Mouse (Mus musculus) intestine, embryonic 14.5 days (tissue): ENCODE data around the gene Krt17. TPM values are rescaled to one million over a fixed set of nuclear protein-coding genes. Genes with fewer than 3 reads are reported as not detected.

Experiments
- ATAC-seq: fragments of 200-750 bp; cut with Nextera tagmentation; replicated peaks from 2 replicates; pipeline ENCODE4 v1.8.0; 2017; ENCODE audit warnings: low read depth, moderate number of reproducible peaks, moderate TSS enrichment, moderate library complexity; ENCODE audit not compliant: low FRiP score, low TSS enrichment
- DNase-seq: peaks from one replicate; pipeline ENCODE4 v3.0.0-alpha.2; 2018; ENCODE audit warnings: low spot score
- H3K27ac ChIP-seq: fragments of 300-500 bp; sonication (generic); 2 replicates; pipeline ENCODE4 v1.5.1; 2014; ENCODE audit warnings: low read depth, mild to moderate bottlenecking, control low read depth
- H3K27me3 ChIP-seq: fragments of 300-500 bp; sonication (generic); replicated peaks from 2 replicates; pipeline ENCODE4 v1.6.1; 2014; ENCODE audit warnings: low read length, control low read depth; ENCODE audit not compliant: control insufficient read depth, insufficient read depth
- H3K36me3 ChIP-seq: fragments of 300-500 bp; sonication (generic); 2 replicates; pipeline ENCODE4 v1.6.1; 2014; ENCODE audit warnings: low read length, control low read depth; ENCODE audit not compliant: control insufficient read depth, insufficient read depth
- H3K4me1 ChIP-seq: fragments of 300-500 bp; sonication (generic); replicated peaks from 2 replicates; pipeline ENCODE4 v1.6.1; 2014; ENCODE audit warnings: low read length, control low read depth, mixed read lengths; ENCODE audit not compliant: control insufficient read depth, insufficient read depth
- H3K4me2 ChIP-seq: fragments of 300-500 bp; sonication (generic); 2 replicates; pipeline ENCODE4 v1.6.1; 2014; ENCODE audit warnings: low read length
- H3K4me3 ChIP-seq: fragments of 300-500 bp; sonication (generic); 2 replicates; pipeline ENCODE4 v1.5.1; 2014; ENCODE audit warnings: low read depth, low read length, control low read depth, mixed read lengths
- H3K9ac ChIP-seq: fragments of 300-500 bp; sonication (generic); 2 replicates; pipeline ENCODE4 v1.6.1; 2014; ENCODE audit warnings: mild to moderate bottlenecking, low read length
- H3K9me3 ChIP-seq: fragments of 300-500 bp; sonication (generic); 2 replicates; pipeline ENCODE4 v1.6.1; 2016; ENCODE audit warnings: low read length, control low read depth; ENCODE audit not compliant: control insufficient read depth
- WGBS: fragments of 180-500 bp; shearing (Covaris S2); extraction: QIAGEN DNeasy Blood & Tissue Kit; methylation state at CpG from one replicate; pipeline ENCODE4 v1.1.7; 2014; 5-methylcytosine and 5-hydroxymethylcytosine counted together
- polyA plus RNA-seq: library from polyadenylated mRNA; unstranded; fragments of >200 nt; fragmentation: Nextera tagmentation; extraction: Ambion mirVana; gene quantifications from 2 replicates; pipeline ENCODE4 v1.2.1, GENCODE M21; 2014

Krt17 gene
- polyA plus RNA-seq, 1 experiment from 2014 or later: 9.9 TPM

- no peak for DNase-seq
- no peaks in the 10 kb centered on the region for H3K9me3 ChIP-seq
- H3K4me1 ChIP-seq: peaks cover 10% of the 10 kb centered on the region
- H3K36me3 ChIP-seq: no peaks in the 10 kb centered on the region
- no peak overlapping the region for H3K9ac ChIP-seq
- ATAC-seq: no peak
- no peaks in the 10 kb centered on the region for H3K27me3 ChIP-seq
- H3K4me3 ChIP-seq: no peak overlapping the region
- 63% methylated on average over 6 of the region's 6 CpGs for WGBS
- no peak overlapping the region for H3K4me2 ChIP-seq
- no peak overlapping the region for H3K27ac ChIP-seq
These were observed 32.1 kb upstream of the Krt17 start for GRCm38 (mm10) chr11:100292884-100293283.

GRCm38 (mm10) chr11:100290235-100290634 is 29.4 kb upstream of the Krt17 start:
- Histone ChIP-seq H3K4me1 (peaks cover 10% of the 10 kb centered on the region), H3K9ac (no peak overlapping the region), H3K4me2 (no peak overlapping the region), H3K9me3 (no peaks in the 10 kb centered on the region), H3K36me3 (no peaks in the 10 kb centered on the region), H3K27ac (no peak overlapping the region), H3K27me3 (no peaks in the 10 kb centered on the region), H3K4me3 (no peak overlapping the region)
- 30% methylated on average over 5 of the region's 5 CpGs for WGBS
- ATAC-seq: no peak
- DNase-seq: no peak

GRCm38 (mm10) chr11:100288942-100289341 is 28.1 kb upstream of the Krt17 start:
- H3K4me2 ChIP-seq: no peak overlapping the region
- H3K9ac ChIP-seq: no peak overlapping the region
- H3K27me3 ChIP-seq: no peaks in the 10 kb centered on the region
- H3K27ac ChIP-seq: no peak overlapping the region
- 73% methylated on average over 6 of the region's 6 CpGs for WGBS
- H3K36me3 ChIP-seq: no peaks in the 10 kb centered on the region
- no peaks in the 10 kb centered on the region for H3K9me3 ChIP-seq
- ATAC-seq: peak; percentile 37; the same call in 1 of the 2 replicates
- no peak for DNase-seq
- no peak overlapping the region for H3K4me3 ChIP-seq
- H3K4me1 ChIP-seq: peaks cover 10% of the 10 kb centered on the region

GRCm38 (mm10) chr11:100287024-100287423 is 26.2 kb upstream of the Krt17 start:
- ATAC-seq (peak; percentile 37), DNase-seq (peak; percentile 72)
- Histone ChIP-seq H3K27ac (peak overlapping the region; percentile 19; the same call in 1 of the 2 replicates), H3K9me3 (no peaks in the 10 kb centered on the region), H3K36me3 (no peaks in the 10 kb centered on the region), H3K4me3 (no peak overlapping the region), H3K4me1 (peaks cover 10% of the 10 kb centered on the region), H3K9ac (no peak overlapping the region), H3K4me2 (no peak overlapping the region), H3K27me3 (no peaks in the 10 kb centered on the region)
- 33% methylated on average over 10 of the region's 10 CpGs for WGBS

GRCm38 (mm10) chr11:100284988-100285387 is 24.2 kb upstream of the Krt17 start:
- DNase-seq (no peak), ATAC-seq (no peak)

GRCm38 (mm10) chr11:100282549-100282948 is 21.7 kb upstream of the Krt17 start:
- H3K36me3 ChIP-seq: no peaks in the 10 kb centered on the region
- no peak overlapping the region for H3K4me2 ChIP-seq
- H3K4me1 ChIP-seq: no peaks in the 10 kb centered on the region
- no peak overlapping the region for H3K4me3 ChIP-seq
- H3K27ac ChIP-seq: no peak overlapping the region
- no peak overlapping the region for H3K9ac ChIP-seq
- ATAC-seq (no peak), DNase-seq (peak; percentile 89)
- H3K27me3 ChIP-seq: no peaks in the 10 kb centered on the region
- no peaks in the 10 kb centered on the region for H3K9me3 ChIP-seq
- 23% methylated on average over 10 of the region's 10 CpGs for WGBS

More at GRCm38 (mm10) chr11:100284988-100285387, 24.2 kb upstream of the Krt17 start:
- Histone ChIP-seq H3K9me3 (no peaks in the 10 kb centered on the region), H3K27ac (no peak overlapping the region), H3K27me3 (no peaks in the 10 kb centered on the region), H3K4me1 (peaks cover 2% of the 10 kb centered on the region; the same call in 1 of the 2 replicates), H3K36me3 (no peaks in the 10 kb centered on the region), H3K4me3 (no peak overlapping the region), H3K9ac (no peak overlapping the region), H3K4me2 (no peak overlapping the region)
- 80% methylated on average over 4 of the region's 4 CpGs for WGBS

GRCm38 (mm10) chr11:100281596-100282544 is 21.0 kb upstream of the Krt17 start:
- Histone ChIP-seq H3K4me1 (no peaks in the 10 kb centered on the region), H3K4me3 (no peak overlapping the region), H3K9ac (no peak overlapping the region), H3K9me3 (no peaks in the 10 kb centered on the region), H3K27me3 (no peaks in the 10 kb centered on the region), H3K4me2 (no peak overlapping the region), H3K27ac (no peak overlapping the region), H3K36me3 (no peaks in the 10 kb centered on the region)
- DNase-seq (peak; percentile 98), ATAC-seq (peak; percentile 18; the same call in 1 of the 2 replicates)
- WGBS: 20% methylated on average over 11 of the region's 11 CpGs

- no peak for ATAC-seq
- WGBS: 39% methylated on average over 5 of the region's 5 CpGs
- no peaks in the 10 kb centered on the region for H3K27me3 ChIP-seq
These were observed 17.9 kb upstream of the Krt17 start for GRCm38 (mm10) chr11:100278759-100279158.

More at GRCm38 (mm10) chr11:100278759-100279158, 17.9 kb upstream of the Krt17 start:
- H3K9ac ChIP-seq: no peak overlapping the region
- no peaks in the 10 kb centered on the region for H3K36me3 ChIP-seq
- DNase-seq: no peak
- no peak overlapping the region for H3K4me3 ChIP-seq
- no peaks in the 10 kb centered on the region for H3K4me1 ChIP-seq
- no peak overlapping the region for H3K27ac ChIP-seq
- no peak overlapping the region for H3K4me2 ChIP-seq
- no peaks in the 10 kb centered on the region for H3K9me3 ChIP-seq
